Mouse (Mus musculus) frontal cortex, postnatal 25 days (tissue): ENCODE results near the gene Mfng.

Experiments used
- DNase-seq, 2 experiments: peaks; one replicate each; pipeline ENCODE4 v3.0.0; 2022; ENCODE audit warnings: low spot score in 2 of 2

Mfng gene

GRCm38 (mm10) chr15:78773290-78773729, at the start of gene Mfng:
Gene Mfng, minus strand, starts transcription at chr15:78773475.
- DNase-seq = no peak

DNA sequence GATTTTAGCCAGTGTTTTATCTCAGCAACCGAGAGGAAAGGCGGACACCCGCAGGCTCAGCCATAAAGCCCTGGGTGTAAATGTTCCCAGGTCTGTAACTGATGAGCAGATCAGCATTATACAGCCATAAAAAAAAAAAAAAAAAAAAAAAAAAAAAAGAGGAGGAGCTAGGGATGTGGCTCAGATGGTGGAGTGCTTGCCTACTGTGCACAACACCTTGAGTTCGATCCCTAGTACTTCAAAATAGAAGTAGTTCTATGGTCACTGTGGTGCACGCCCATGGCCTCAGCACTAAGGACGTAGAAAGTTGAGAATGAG, 42.8 kb upstream of the Mfng start:
- DNase-seq = no peak

GRCm38 (mm10) chr15:78815314-78816073, 42.2 kb upstream of the Mfng start:
- DNase-seq = no peak

- DNase-seq = no peak
Measured at GRCm38 (mm10) chr15:78813603-78814002, 40.3 kb upstream of the Mfng start.

DNA sequence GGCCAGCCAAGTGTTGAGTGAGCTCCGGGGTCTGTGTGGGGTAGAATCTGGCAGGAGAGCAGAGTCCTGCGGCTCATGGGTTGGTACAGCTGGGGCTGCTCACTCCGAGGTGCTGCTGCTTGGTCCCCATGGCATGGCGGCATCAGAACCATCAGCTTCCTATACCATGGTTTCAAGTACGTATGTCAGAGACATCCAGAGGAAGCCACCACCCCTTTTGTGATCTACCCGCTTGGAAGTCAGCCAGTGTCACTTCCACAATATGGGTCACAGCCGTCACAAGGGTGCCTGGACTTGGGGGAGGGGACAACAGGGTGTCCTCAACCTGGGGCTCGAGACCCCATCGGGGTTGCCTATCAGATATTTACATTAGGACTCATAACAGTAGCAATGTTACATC, 36.9 kb upstream of the Mfng start:
- no peak for DNase-seq

GRCm38 (mm10) chr15:78809739-78810138, 36.5 kb upstream of the Mfng start:
- no peak for DNase-seq

DNA sequence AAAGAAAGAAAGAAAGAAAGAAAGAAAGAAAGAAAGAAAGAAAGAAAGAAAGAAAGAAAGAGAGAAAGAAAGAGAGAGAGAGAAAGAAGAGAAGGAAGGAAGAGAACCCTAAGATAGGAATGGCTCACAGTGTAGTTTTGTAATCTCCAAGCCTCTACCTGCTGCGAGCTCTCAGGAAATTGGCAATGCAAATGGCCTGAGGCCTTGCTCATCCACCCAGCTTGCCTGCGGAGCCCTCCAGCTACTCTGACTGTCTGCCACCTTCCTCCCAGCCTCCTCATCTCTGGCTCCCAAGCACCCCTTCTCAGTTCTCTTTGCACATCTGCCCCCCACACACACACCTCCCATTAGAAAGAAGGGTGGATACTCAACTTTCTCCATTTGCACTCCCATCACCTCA, 35.7 kb upstream of the Mfng start:
- DNase-seq = no peak

DNA sequence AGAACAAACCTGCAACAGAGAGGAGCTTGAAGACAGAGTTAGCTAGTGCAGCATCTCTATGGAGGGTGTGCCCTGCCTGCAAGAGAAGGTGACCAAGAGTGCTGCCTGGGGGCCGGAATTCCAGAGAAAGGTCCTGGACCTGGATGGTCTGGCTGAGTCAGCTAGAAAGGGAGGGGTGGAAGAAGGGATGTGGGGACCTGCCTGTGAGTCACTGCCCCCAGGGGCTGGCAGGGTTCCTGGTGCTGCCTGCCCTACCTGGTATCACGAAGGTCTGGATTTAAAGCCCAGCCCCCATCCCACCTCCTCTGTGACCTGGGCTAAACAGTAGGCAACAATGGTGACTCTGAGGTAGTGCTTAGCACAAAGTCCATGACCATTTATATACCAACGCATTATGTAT, 33.9 kb upstream of the Mfng start:
- DNase-seq = no peak

GRCm38 (mm10) chr15:78806614-78807013, 33.3 kb upstream of the Mfng start:
- no peak for DNase-seq

DNA sequence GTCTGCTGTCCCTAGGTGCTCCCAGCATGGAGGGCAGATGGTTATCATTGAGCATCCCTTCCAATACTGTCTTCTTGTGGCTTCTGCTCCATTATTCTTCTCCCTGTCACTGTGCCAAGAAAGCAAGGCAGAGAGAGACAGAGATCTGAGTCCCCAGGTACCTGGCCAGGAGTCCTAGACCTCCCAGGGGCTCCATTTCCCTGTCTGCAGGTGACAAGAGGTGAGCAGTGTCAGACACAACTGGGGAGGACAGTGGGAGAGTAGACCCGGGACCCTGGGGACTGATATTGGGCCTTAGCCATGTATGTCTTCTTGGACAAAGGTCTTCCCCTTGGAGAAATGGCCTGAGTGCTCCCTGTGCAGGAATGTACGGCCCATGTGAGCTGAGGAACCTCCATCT, 32.1 kb upstream of the Mfng start:
- DNase-seq = no peak

GRCm38 (mm10) chr15:78804326-78804725, 31.1 kb upstream of the Mfng start:
- no peak for DNase-seq

- no peak for DNase-seq
Measured at GRCm38 (mm10) chr15:78803499-78803900, 30.2 kb upstream of the Mfng start.

- no peak for DNase-seq
Measured at GRCm38 (mm10) chr15:78802776-78803391, 29.6 kb upstream of the Mfng start, which contains the start of gene Card10. Gene Card10, minus strand, starts transcription at chr15:78803042.

- no peak for DNase-seq
Measured at GRCm38 (mm10) chr15:78801971-78802741, 28.9 kb upstream of the Mfng start.

DNA sequence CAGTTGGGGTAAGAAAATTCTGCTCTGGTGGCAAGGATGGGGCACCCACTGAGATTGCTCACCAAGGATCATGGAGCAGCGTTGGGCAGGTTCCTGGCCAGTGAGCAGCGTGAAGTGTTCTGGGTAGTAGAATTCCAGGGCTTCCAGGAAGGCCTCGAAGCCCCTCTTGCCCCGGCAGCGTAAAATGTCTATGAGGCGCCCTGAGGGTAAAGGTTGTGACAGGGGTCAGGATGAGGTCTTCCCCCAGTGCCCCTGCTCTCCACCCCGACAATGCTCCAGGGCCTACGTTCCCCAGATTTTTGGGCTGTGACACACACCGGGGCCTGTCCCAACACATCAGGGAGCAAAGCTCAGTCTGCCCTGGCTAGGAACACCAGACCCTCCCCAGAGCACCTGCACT, 28.3 kb upstream of the Mfng start:
- no peak for DNase-seq

DNA sequence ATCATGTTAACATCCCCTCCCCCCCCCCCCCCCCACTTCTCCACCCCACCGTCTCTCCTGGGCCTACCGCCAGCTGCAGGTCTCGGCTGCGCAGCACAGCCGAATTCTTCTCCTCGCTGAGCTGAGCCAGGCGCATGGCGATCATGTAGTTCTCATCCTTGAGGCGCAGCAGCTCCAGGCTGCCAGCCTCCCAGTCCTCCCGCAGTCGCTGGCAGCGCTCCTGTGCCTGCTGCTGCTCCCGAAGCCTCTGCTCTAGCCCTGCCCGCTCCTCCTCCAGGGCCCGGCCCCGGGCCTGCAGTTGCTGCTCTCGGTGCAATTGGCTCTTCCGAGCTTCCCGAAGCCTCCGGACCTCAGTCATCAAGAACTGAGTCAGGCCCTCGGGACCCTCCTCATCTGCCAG, 25.8 kb upstream of the Mfng start:
- DNase-seq = no peak

- no peak for DNase-seq
Measured at GRCm38 (mm10) chr15:78797060-78797329, 23.7 kb upstream of the Mfng start.

- DNase-seq = no peak
Measured at GRCm38 (mm10) chr15:78796196-78797059, 23.2 kb upstream of the Mfng start.

- DNase-seq = no peak
Measured at GRCm38 (mm10) chr15:78790990-78791389, 17.7 kb upstream of the Mfng start.

DNA sequence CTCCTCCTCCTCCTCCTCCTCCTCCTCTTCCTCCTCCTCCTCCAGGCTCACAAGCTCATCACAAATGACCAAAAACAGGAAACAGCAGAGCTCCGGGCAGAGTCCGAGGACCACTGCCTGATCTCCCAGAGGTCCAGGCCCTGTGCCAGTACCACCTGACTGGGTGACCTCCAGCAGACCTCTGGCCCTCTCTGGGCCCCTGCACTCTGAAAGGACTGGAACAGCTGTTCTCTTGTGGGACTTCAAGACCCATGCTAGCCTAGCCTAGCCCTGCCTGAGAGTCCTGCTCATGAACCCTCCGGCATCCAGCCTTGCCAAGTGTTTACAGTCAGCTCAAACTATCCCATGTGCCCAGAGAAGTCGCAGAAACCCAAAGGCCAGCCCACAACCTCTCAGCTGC, 17.2 kb upstream of the Mfng start:
- no peak for DNase-seq

DNA sequence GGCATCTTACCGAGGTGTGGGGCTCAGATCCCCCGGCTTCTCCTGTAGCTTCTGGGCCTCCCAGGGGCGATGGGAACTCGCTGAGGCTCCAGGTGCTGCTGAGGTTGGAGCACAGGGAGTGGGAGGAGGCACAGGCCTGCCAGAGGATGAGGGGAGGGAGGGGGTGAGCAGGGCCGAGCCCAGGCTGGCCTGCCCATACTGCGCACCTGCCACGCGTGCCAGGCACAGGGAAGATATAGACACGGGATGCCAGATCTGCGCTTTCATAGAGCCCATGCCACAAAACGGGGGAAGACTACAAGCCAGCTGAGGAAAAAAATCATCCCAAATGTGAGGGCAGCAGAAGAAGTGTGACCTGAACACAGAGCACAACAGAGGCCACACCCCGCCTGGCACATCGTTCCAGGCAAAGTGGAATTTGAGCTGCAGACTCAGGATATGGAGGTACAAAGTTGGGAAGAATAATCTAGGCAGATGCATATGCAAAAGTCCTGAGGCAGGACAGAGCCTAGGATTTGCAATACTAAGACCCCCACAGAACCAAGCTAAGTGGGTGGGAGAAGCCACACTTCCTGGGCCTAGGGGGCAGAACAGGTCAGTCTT, 16.5 kb upstream of the Mfng start:
- DNase-seq = no peak

GRCm38 (mm10) chr15:78788042-78788441, 14.8 kb upstream of the Mfng start:
- no peak for DNase-seq
